Mouse (Mus musculus) G1E (cell line): ENCODE data around the gene Olfm1.

Source experiments
- CTCF ChIP-seq: IDR thresholded peaks from 2 replicates; pipeline ENCODE4 v1.5.1; 2012; ENCODE audit warnings: low read depth, low read length, inconsistent platforms, mixed read lengths
- GATA1 ChIP-seq: IDR thresholded peaks from 2 replicates; pipeline ENCODE4 v1.6.1; 2012; ENCODE audit warnings: borderline replicate concordance, low read length, inconsistent platforms, mixed read lengths
- GATA2 ChIP-seq: IDR thresholded peaks from 2 replicates; pipeline ENCODE4 v1.6.1; 2012; ENCODE audit warnings: low read depth, low read length, inconsistent platforms, borderline replicate concordance
- POLR2AphosphoS5 ChIP-seq: IDR thresholded peaks from 2 replicates; pipeline ENCODE4 v1.6.1; 2012; ENCODE audit warnings: low read depth, low read length, inconsistent platforms; ENCODE audit not compliant: insufficient replicate concordance
- TAL1 ChIP-seq: conservative IDR thresholded peaks from 2 replicates; pipeline ENCODE4 v1.6.1; 2012; ENCODE audit warnings: low read depth, low read length, inconsistent platforms, mixed read lengths

DNA sequence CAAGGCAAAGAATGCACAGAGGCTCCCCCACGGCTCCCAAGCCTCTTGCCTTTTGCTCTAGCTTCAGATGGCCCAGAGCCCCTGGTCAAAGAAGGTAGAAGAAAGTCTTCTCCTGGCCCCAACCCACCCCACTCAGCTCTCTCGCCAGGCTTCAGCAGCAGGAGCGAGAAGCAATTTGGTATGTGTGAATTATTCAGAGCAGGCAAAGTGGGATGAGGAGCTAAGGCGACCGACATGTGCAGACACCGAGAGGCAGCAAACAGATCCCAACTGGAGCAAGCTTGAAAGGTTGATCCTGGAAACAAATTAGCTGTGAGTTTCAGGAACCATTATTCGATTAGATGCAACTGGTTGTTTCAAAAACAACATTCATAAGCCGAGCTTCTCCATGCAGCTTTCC lies 46.8 kb downstream of the Olfm1 start:
- TF ChIP-seq CTCF (no peak), POLR2AphosphoS5 (no peak), TAL1 (no peak), GATA1 (no peak), GATA2 (no peak)
